Mouse (Mus musculus): ENCODE measurements around the gene Utp4. TPM values are rescaled to one million over a fixed set of nuclear protein-coding genes. Genes with fewer than 3 reads are reported as not detected.
"Not testable (repeated sequence)": the region's sequence is repeated elsewhere in the genome, so short reads cannot be mapped to it uniquely, and the experiment has no call there.

The Utp4 gene
- total RNA-seq, 2 experiments from 2014 or later = 55.7 to 57.8 TPM

DNA sequence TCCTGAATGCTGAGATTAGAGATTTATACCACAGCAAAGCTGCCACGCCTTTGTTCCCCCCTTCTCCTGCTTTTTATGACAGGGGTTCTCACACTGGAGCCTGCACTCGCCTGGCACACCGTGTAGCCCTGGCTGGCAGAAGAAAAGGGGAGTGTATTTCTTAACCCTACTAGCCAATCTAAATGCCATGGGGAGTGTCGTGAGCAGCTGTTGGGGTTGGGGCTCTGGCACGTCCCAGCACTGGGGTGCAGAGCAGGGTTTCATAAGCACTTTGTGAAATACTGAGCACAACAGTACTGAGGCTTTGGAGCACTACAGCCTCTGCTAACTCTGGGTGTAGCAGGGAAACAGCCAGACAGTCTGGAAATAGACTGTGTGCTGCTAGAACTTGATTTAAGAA is 6.0 kb downstream of the Utp4 start:
- ATAC-seq (replicated peaks; ENCODE audit: poor library complexity, severe bottlenecking) = no peak

- ATAC-seq (replicated peaks; ENCODE audit: poor library complexity, severe bottlenecking) = peak; percentile 55; the same call in 1 of the 2 replicates
Measured at GRCm38 (mm10) chr8:106905727-106906480, 12.5 kb downstream of the Utp4 start.

DNA sequence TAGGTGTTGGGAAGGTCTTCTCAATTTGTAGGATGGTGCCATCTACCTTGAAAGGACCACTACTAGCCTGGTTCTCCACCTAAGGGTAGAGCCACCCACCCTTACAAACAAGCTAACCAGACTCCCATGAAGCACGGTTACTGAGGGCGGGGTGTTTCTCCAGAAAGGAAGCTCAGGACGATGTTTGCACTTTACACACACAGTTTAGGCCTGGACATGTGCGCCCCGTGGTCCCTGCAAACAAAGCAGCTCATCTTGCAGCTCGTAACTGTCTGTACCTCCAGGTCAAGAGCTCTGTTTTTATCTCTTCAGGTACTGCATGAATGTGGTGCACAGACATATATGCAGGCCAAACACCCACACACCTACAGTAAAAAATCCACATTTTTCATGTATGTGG is 13.2 kb downstream of the Utp4 start:
- ATAC-seq (replicated peaks; ENCODE audit: poor library complexity, severe bottlenecking) = no peak

DNA sequence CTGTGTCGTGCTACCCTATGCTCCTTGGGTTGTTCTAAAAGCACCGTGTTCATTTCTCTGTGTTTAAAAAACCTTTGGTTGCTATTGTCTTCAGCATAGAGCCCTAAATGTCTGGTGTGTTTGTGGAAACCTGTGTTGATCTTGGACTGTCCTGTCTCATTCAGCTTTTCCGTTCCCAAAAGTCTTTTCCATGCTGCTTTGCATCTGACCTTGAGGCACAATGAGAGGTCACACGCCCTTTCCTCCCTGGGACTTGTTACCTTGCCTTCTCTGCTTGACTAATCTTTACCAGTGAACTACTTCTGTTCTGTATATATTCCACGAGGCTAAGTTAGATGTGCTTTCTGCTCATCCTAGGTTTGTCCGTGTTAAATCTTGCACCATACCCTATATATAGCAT is 14.0 kb downstream of the Utp4 start:
- no peak for ATAC-seq (replicated peaks; ENCODE audit: poor library complexity, severe bottlenecking)

DNA sequence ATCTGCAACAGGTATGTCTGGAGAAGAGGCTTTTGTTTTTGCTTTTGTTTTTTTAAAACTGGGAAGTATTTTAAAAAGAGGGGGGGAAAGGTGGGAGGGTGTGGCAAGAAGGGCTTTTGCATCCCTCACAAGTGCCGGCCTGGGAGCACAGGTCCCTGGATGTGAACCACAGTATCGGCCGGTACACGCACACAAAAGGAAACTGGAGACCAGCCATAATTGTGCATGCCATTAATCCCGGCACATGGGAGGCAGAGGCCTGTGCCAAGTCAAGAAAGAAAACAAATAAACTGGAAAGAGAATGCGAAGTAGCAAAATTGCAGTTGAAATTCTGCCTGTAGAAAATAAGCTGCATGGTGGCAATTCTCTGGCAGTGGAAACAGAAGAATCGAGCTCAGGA is 14.9 kb downstream of the Utp4 start:
- ATAC-seq (replicated peaks; ENCODE audit: poor library complexity, severe bottlenecking) = no peak

DNA sequence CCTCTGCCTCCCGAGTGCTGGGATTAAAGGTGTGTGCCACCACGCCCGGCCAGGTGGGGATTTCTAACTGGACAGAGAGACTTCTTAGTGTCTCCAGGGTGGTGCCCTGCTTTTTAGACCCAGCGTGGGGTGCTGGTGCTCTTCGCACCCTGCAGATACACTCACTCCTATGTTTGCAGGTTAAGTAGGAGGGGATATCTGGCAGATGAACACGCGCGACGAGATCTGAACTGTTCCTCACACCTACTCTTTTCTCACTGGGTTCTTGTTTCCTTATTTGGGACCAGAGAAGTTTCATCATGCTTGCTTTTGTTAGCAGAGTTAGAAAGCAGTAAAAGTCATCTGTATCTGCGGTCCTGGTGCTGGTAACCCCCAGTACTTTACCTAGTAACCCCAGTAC is 20.2 kb downstream of the Utp4 start:
- no peak for ATAC-seq (replicated peaks; ENCODE audit: poor library complexity, severe bottlenecking)

- ATAC-seq (replicated peaks; ENCODE audit: poor library complexity, severe bottlenecking) = no peak
Measured at GRCm38 (mm10) chr8:106919721-106920394, 26.4 kb downstream of the Utp4 start.

DNA sequence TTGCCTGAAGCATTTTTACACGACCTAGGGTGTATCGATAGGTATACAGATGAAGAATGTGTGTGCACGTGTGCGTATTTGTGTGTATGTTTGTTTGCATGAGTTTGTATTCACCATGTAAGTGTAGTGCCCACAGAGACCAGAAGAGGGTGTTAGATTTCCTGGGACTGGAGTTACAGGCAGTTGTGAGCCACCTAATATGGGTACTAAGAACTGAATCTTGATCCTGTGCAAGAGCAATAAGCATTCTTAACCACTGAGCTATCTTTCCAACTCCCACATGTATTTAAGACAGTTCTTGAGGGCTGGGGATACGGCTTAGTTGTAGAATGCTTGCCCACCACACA is 26.9 kb downstream of the Utp4 start:
- ATAC-seq (replicated peaks; ENCODE audit: poor library complexity, severe bottlenecking) = no peak

- ATAC-seq (replicated peaks; ENCODE audit: poor library complexity, severe bottlenecking) = no peak
Measured at GRCm38 (mm10) chr8:106924057-106924456, 30.6 kb downstream of the Utp4 start.

GRCm38 (mm10) chr8:106924904-106925349 is 31.5 kb downstream of the Utp4 start:
- ATAC-seq (replicated peaks; ENCODE audit: poor library complexity, severe bottlenecking) = no peak

DNA sequence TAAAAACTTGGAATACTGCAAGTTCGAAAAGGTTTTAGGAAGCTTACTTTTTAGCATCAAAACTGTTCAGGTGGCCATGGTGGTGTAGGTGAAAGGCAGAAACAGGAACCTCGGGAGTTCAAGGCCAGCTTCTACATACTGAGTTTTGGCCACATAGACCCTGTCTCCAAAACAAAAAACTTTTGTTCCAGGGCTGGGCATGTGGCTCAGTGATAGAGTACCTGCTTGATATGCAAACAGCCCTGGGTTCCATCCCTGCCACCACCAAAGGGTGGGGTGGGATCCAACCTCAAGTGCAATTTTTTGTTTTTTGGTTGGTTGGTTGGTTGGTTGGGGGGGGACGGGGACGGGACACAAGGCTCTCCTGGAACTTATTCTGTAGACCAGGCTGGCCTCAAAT is 32.0 kb downstream of the Utp4 start:
- no peak for ATAC-seq (replicated peaks; ENCODE audit: poor library complexity, severe bottlenecking)

DNA sequence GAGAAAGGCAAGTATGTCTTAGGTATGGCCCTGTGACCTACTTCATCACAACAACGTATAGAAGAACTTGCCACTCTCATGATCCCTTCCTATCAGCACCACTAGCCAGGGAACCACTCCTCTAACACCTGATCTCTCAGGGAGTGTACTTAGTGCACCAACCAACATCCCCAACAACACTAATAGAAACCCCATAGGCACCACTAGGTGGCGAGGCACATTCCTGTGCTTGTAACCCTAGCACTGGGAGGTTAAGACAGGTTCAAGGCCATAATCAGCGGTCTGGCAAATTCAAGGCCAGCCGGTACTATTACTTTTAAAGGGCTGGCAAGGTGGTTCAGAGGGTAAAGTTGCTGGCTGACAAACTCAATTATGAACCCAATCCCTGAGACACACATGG is 33.8 kb downstream of the Utp4 start:
- ATAC-seq (replicated peaks; ENCODE audit: poor library complexity, severe bottlenecking) = peak; percentile 77

GRCm38 (mm10) chr8:106928182-106928581 is 34.7 kb downstream of the Utp4 start:
- not testable (repeated sequence) for ATAC-seq (replicated peaks; ENCODE audit: poor library complexity, severe bottlenecking)

- ATAC-seq (replicated peaks; ENCODE audit: poor library complexity, severe bottlenecking) = peak; percentile 57
Measured at GRCm38 (mm10) chr8:106929155-106929913, 35.9 kb downstream of the Utp4 start.

DNA sequence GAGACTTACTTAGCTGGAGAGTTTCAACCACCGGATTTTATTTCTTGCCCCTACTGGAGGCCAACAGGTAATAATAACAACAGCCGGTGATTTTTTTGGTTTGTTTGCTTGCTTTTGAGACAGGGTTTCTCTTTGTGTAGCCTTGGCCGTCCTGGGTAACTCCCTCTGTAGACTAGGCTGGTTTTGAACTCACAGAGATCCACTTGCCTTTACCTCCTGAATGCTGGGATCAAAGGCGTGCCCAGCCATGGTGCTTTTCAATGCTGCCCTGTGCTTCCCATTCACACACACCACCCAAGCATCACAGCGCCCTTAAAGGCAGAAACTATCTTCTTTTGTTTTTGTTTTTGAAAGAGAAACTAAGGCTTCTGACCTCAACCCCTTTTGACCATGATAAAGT is 36.5 kb downstream of the Utp4 start:
- no peak for ATAC-seq (replicated peaks; ENCODE audit: poor library complexity, severe bottlenecking)

- no peak for ATAC-seq (replicated peaks; ENCODE audit: poor library complexity, severe bottlenecking)
Measured at GRCm38 (mm10) chr8:106932376-106933065, 39.1 kb downstream of the Utp4 start.

DNA sequence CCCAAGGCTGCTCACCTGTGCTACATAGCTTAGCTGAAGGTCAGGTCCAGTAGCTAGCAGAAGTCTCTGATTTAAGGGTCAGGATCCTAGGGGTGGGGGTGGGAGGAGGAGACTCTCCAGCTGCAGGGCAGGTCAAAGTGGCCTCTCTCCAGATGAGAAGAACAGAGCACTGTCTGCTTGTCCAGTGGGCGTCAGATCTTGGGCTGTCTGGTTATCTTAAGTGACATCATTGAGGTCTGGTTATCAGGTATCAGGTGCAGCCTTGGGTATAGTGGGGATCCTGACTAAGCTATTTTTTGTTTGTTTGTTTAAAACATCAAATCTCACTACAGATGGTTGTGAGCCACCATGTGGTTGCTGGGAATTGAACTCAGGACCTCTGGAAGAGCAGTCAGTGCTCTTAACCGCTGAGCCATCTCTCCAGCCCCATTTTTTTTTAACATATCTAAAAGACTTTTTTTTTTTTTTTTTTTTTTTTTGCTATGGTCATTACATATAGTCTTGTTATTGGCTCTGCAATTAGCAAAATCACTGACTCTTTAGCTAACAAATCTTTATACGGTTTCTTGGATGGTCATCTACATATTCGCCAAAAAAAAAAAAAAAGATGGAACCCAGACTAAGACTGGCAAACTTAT is 40.2 kb downstream of the Utp4 start:
- ATAC-seq (replicated peaks; ENCODE audit: poor library complexity, severe bottlenecking) = no peak

DNA sequence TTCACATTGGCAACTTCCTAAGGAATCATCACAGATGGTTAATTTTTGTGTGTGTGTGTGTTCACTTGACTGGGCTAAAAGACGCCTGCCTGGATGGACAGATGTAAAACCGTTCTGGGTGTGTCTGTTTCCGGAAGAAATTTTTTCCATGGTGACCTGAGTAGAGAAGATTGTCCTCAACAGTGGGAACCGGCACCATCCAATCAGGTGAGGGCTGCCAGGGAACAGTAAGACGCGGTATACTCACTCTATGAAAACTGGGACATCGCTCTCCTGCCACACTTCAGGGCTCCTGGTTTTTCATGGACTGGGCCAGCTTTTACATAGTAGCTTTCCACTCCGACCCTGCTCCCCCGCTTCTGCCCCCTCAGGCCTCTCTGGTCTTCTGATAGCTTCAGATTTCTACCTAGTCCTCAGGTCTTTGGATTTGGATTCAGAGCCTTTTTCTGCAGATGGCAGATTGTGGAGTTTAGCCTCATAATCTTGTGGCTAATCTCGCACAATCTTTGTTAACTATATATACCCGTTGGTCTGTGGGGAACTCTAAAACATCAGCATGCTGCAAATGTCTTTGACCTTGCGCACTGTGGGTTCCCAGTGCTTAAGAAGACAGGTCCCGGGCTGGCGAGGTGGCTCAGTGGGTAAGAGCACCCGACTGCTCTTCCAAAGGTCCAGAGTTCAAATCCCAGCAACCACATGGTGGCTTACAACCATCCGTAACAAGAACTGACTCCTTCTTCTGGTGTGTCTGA is 41.0 kb downstream of the Utp4 start:
- ATAC-seq (replicated peaks; ENCODE audit: poor library complexity, severe bottlenecking) = no peak

DNA sequence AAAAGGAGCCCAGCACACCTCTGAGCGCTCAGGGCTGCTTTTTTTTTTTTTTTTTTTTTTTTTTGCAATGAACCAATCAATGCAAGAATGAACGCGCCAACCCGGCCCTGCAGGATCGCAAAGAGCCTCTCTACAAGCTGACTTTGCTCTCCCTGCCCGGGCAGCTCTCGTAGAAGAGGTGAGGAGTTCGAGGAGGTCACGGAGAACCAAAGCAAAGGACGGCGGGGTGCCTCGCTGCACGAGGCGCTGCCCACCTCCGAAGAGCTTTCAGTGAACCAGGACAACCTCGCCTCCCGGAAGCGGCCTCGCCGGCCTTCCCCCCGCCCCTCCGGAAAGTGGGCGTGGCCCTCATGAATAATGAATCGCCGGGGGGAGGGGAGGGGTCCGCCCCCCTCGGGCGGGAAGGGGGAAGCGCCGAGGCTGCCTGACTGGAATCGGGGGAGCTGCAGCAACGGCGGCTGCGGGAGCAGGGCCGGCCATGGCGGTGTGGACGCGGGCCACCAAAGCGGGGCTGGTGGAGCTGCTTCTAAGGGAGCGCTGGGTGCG is 42.0 kb downstream of the Utp4 start, which contains the start of gene Sntb2:
TSS of gene Sntb2 (plus strand) at position 427 of the 546 bp plus-strand sequence.
- ATAC-seq (replicated peaks; ENCODE audit: poor library complexity, severe bottlenecking) = peak; percentile 86
